Mouse (Mus musculus) left cerebral cortex, postnatal 4 days (tissue): Measurements from ENCODE around the gene Lck. TPM values are rescaled to one million over a fixed set of nuclear protein-coding genes. Genes with fewer than 3 reads are reported as not detected.
A peak's percentile ranks its signal among the peaks of the same experiment; 100 is the strongest.

ENCODE experiments used
- DNase-seq: peaks from one replicate; pipeline ENCODE4 v3.0.0-alpha.2; 2022
- intact Hi-C: fragments of 180-260 bp; cut with DNase I; formaldehyde crosslinking; loops from one replicate; pipeline ENCODE4 v1.15.1; 2025
- total RNA-seq, 2 experiments: library from RNA; stranded (reverse); gene quantifications; 2 replicates each; pipeline ENCODE4 v1.2.3; 2021

Gene Lck
- total RNA-seq, 2 experiments from 2014 or later = 14.1 to 15.2 TPM

DNA sequence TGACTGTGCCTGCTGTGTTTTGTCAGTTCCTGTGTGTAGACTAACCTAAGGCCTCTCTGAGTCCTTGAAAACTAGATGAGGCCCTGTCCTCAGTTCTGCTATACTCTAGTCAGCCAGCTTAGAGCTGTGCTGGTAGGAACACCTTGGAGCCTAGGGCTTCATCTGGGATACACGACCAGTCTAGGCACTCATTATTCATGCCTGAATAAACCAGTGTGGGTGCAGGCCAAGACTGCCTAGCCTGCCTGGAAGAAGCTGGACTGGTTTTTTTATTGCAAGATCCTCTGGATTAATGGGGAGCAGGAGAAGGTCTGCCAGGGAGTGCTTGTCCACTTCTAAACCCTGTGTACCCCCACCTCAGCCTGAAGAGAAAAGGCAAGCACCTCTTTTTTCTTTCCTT lies 13.5 kb upstream of the Lck start:
- DNase-seq = no peak
- intact Hi-C loops = no loop called here

GRCm38 (mm10) chr4:129585773-129586172 lies 12.3 kb upstream of the Lck start:
- no peak for DNase-seq
- intact Hi-C loops = no loop called here

DNA sequence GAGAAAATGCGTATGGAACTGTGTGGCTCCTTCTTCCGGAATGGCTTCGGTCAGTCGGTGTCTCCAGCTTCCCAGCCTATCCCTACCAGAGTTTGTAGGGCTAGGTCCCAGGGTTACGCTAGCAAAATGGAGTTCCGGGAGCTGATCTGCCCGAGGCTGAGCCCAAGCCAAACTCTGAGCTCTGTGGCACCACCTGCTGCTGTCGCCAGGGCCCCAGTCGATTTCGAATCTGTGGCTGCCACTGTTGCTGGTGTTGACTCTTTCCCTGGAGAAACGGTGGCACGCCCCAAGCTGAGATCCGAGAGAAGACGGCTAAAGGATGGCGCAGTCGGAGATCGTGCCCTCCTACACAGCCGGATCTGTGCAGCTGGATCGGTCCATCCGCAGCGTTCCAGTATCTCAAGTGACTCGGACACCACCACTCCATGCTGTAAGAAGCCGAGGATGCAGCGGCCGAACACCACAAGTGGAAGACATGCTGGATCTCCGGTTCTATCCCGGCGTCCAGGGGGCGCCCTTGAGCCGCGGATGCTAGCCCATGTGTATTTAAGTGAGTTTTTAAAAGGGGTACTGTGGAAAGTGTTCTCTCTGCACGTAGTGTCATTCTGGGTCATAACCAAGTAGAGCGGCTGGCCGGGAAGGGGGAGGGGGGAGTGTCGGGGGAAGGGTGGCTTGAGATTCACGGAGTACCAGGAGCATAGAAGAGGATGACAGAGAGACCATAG lies 11.6 kb upstream of the Lck start:
- intact Hi-C loops = no loop called here
- DNase-seq = peak; percentile 84

GRCm38 (mm10) chr4:129584370-129584769 lies 10.9 kb upstream of the Lck start:
- intact Hi-C loops = no loop called here
- DNase-seq = no peak

DNA sequence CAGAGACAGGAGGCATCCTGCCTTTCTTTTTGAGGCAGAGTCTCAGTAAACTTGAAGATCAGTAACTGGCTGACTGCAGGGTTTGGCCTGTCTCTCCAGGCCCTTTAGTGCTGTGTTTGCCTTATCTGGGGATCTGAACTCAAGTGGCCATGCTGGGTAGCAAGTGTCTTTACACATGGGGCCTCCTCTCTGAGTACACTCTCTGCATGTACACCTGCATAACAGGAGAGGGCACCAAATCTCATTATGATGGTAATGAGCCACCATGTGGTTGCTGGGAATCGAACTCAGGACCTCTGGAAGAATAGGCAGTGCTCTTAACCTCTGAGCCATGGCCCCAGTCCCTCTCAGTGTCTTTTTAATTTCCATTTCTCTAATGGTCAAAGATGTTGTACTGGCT lies 8.8 kb upstream of the Lck start:
- no peak for DNase-seq

DNA sequence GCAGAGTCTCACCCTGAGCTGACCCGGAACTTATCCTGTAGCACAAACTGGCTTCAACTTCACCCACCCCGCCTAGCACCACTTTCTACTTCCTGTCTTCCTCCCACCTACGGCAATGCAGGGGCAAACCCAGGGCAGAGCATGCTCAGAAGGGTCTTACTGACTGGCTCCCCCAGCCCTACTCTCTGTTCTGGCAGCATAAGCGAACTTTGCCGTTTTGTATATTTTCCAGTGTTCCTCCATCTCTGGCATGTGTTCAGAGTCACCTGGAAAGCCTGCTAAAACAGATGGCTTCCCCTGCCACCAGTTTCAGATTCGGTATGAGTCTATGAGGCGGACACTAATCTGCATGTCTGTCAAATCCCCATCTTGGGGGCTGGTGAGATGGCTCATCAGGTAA lies 6.9 kb upstream of the Lck start:
- intact Hi-C loops = no loop called here
- peak; percentile 8 for DNase-seq

More for the DNA sequence above, 8.8 kb upstream of the Lck start:
- intact Hi-C loops = no loop called here

DNA sequence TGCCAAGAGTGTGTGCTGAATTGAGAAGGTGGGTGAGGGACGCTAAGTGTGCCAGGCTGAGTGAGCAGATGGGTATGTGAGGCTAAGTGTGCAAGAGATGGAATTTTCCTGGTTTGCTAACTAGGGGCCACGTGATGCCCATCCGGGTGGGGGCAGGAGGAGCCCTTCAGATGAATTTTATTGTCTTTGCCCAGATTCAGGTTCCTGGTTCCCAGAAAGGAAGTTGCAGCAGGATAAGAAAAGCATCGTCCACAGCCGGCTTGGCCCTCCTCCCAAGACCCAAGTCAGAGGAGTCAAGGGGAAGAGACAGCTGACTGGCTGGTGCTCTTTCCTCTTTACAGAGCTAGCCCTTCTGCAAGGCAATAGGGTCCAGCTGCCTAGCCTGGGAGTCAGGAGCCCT lies 5.0 kb upstream of the Lck start, which contains the start of gene Fam167b:
TSS of gene Fam167b (minus strand) at position 84 of the 400 bp plus-strand sequence.
- intact Hi-C loops = no loop called here
- DNase-seq = no peak

DNA sequence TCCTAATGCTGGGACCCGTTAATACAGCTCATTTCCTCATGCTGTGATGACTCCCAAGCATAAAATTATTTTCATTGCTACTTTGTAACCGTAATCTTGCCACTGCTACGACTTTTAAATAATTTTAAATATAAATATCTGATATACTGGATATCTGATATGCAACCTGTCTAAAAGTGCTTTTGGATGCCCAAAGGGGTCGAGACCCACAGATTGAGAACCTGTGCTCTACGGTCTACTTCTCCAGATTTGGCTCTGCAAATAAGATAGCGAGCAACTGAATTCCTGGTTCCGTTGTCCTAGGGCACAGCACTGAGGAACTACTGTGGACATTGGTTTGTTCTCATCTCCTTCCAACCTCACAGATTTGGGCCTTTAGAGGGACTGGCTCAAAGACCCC lies 4.2 kb upstream of the Lck start:
- intact Hi-C loops = no loop called here

DNA sequence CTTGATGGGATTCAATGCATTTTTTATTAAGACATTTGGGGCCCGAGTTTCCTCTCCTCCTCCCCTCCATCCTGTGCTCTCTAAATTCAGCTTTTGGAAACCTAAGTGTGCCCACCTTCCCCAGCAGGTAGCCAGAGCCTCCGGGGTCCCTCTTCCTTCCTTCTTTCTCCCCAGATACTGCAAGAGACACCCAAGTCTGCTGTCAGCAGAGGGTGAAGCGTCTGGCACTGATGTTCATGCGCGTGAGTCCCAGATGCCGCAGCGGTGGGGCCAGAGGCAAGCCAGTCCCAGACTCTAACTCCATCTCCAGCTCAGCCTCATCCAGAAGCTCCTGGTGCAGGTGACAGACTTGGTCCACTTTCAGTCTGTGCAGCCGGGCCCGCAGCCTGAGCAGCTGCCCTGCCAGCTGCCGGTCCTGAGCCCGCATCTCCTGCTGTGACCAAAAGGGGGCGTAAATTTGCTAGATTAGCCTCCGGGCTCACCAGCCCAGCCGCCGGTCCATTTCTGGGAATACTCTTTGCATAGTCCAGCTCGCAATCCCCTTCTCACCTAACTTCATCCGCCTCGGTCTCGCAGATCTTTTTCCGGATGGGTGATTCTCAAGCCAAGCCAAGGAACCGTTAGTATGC lies 3.5 kb upstream of the Lck start:
- peak; percentile 81 for DNase-seq
- intact Hi-C loops = no loop called here

More for the DNA sequence above, 4.2 kb upstream of the Lck start:
- DNase-seq = no peak

GRCm38 (mm10) chr4:129575171-129575844 lies 1.9 kb upstream of the Lck start:
- intact Hi-C loops = no loop called here
- no peak for DNase-seq

DNA sequence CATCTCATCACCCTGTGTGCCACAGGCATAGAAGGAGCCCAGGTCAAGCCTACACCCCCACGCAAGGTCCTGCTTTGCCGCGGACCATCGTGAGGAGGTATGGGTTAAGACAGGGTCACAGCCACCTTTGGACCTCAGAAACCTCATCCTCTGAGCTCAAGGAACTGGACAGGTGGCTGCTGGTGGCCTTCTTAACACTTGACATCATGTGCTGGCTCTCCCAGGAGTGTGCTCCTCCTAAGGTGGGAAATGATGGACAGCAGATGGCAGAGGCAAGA lies 409 bp downstream of the Lck start:
- no peak for DNase-seq
- intact Hi-C loops = no loop called here

- no peak for DNase-seq
- intact Hi-C loops = no loop called here
Observed at GRCm38 (mm10) chr4:129572236-129573092, 977 bp downstream of the Lck start.

- no peak for DNase-seq
- intact Hi-C loops = no loop called here
Observed at GRCm38 (mm10) chr4:129571551-129572084, 1.8 kb downstream of the Lck start.

- intact Hi-C loops = no loop called here
- DNase-seq = no peak
Observed at GRCm38 (mm10) chr4:129570028-129570427, 3.4 kb downstream of the Lck start.

DNA sequence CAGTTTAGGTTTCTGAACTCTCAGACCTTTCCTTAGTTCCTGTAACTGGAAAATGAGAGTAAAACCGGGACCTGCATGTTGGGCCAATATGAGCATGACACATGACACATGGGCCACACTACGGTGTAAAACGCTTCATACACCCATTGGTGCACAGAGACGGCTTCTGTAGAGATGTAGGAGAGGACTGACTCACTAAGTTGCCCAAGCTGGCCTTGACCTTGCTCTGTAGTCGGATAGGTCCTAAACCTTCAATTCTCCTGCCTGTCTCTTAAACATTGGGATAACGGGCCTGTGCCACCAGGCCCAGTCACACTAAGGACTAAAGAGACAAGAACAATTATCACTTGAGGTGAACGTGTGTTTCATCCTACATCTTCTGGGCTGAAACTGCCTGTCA lies 5.1 kb downstream of the Lck start:
- intact Hi-C loops = no loop called here
- no peak for DNase-seq

DNA sequence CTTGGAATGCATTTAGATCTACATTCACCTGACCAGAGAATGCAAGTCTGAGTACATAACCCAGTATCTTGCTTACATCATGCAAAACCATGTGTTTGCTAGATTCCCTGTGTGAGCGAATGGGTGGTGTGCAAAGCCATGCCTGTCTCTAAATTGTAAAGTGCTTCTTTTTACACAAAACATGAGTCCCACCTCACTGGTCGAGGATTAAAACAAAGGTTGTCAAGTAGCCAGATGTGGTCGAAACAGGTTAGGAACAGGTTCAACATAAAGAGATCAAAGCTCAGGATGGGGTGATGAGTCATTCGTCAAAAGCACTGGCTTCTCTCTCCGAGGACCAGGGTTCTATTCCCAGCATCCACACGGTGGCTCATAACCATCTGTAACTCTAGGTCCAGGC lies 8.3 kb downstream of the Lck start:
- DNase-seq = no peak
- intact Hi-C loops = no loop called here

DNA sequence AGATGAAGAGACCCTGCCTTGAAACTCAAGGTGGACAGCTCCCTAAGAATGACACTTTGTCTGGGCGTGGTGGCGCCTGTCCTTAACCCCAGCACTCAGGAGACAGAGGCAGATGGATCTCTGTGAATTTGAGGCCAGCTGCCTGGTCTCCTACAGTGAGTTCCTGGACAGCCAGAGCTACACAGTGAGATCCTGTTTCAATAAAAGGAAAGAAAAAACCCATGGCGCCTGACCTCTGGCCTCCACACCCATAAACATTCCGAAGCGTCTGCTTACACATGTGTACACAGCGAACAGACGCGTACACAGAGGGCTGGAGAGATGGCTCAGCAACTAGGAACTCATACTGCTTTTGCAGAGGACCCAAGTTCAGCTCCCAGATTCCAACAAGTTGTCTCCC lies 9.7 kb downstream of the Lck start:
- intact Hi-C loops = no loop called here
- DNase-seq = no peak

- intact Hi-C loops = no loop called here
- DNase-seq = no peak
Observed at GRCm38 (mm10) chr4:129561184-129561583, 12.3 kb downstream of the Lck start.

DNA sequence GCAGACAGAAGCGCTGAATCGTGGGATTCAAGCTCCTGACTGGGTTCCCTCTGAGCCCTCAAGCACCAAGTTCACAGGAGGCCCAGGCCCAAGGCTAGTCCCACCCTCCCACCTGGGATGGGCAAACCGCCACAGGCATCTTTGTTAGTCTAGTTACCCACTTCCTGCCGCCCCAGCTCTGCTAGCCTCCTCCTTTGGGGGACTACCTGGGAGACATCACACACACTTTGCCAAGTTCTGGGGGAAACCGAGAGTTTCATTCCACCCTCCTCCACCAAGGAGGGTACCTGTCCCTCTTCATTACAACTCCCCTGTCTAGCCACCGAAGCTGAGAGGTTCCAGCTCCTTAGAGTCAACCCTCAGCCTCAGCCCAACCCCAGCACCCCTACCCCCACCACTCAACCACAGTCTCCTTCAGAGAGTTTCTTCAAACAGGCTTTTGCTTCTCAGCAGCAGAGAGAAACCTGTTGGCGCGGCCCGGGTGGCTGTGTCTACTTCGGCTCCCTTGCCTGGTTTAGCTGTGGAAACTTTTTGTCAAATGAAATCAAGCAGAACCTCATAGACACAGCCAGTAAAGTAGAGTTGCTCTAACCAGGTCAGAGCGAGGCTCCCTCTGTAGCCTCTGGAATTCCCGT lies 15.0 kb downstream of the Lck start:
- intact Hi-C loops = no loop called here
- DNase-seq = no peak

DNA sequence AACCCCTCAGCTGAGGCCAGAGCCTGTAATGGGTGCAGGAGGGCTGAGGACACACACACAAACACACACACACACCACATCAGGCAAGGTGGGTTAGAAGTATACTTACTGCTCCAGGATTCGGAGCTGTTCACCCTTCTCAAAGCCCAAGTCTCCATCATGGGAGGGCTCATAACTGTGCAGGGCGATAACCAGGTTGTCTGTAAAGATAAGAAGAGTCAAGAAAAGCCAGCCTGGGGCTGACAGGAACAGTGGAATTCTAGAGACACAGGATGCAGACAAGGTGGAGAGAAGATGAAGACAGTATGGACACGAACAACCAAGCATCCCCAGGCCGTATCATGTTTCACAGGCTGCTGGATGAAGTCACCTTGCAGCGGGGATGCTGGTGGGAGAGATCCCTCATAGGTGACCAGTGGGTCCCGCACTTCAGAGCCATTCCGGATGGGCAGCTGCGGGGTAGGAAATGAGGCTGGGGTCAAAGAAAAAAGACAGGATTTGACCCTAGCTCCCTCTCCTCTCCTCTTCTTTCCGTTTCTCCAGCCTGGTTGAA lies 16.1 kb downstream of the Lck start:
- intact Hi-C loops = no loop called here
- DNase-seq = no peak
